Mouse (Mus musculus): ENCODE data around the gene Gm49322.
A peak's percentile ranks its signal among the peaks of the same experiment; 100 is the strongest.

The Gm49322 gene

DNA sequence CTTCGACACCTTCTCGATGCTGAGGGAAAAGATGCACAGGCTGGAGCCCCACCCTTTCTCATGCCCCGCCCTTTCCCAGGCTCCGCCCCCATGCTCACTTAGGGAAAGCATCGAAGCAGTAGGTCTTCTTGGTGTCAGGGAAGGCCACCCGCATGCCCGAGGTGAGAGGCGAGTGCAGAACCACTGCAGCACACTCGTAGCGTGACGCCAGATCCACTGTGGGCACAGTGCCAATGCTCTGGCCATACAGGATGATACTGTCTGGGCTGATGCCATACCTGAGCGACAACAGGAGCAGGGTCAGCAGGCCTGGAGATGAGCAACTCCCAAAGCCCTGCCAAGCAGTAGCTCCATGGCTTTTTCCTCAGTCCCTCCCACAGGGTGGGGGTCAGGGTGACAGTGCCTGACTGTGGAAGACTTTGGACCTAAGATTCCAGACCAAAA is 21.8 kb upstream of the Gm49322 start:
- DNase-seq (ENCODE audit: low read depth, low spot score): peak; percentile 42

DNA sequence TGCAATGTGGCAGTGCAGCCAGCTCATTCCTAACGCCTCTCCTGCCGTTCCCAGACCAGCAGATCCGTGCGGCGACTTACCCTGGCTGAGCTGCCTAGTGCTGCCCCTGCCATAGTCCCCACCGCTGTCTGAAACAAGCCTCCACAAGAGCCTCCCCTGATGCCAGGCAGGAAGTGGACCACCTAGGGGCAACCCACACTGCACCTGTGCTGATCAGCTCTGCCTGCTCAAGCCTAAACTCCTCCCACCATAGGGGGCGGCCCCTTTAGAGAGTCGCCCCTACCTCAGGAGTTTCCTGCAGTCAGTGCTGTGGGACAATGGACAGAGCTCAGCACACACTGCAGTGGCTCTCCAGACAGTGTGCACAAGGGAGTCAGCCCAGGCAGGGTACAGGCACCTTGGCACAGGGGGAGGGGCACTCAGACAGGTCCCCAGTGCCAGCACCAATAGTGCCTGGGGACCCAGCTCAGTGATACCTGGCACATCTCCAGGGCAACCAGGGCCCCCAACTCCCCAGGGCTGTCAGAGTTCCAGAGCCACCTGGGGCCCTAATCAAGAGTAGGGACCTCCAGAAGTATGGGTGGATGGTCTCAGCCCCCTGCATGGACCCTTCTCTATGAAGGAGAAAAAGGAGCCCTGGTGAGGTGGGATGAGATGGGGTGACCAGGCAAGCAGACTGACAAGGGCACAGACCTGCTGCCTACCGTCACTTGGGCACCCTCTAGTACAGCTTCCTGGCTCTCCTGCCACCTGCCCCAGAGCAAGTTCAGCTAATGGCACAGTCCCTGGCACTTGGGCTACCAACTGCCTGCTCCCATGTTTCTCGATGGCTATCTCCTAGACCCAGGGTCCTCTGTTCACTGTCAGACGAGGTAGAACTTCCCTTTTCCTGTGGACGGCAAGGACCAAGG is 20.9 kb upstream of the Gm49322 start:
- DNase-seq (ENCODE audit: low read depth, low spot score): no peak

DNA sequence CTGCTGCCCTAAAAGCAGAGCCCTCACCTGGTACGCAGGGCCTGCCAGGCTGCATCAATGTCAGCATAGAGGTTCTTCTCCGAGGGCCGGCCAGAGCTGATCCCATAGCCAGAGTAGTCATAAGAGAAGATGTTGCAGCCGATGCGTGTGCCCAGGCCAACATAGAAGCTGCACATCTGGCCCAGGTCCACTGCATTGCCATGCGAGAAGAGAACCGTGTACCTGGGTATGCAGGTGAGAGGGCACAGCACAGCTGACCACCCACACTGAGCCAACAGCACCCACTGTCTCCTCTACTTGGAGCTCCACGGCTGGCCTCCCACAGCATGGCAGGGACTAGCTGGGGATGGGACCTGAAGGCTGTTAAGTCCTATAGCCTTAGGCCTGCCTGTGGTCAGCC is 20.2 kb upstream of the Gm49322 start:
- no peak for DNase-seq (ENCODE audit: low read depth, low spot score)

GRCm38 (mm10) chr10:80586407-80587304 is 19.2 kb upstream of the Gm49322 start:
- no peak for DNase-seq (ENCODE audit: low read depth, low spot score)

- peak; percentile 60 for DNase-seq (ENCODE audit: low read depth, low spot score)
Observed at GRCm38 (mm10) chr10:80587305-80587657, 18.5 kb upstream of the Gm49322 start.

GRCm38 (mm10) chr10:80589127-80589878 is 16.5 kb upstream of the Gm49322 start:
- DNase-seq (ENCODE audit: low read depth, low spot score): peak; percentile 41

GRCm38 (mm10) chr10:80589879-80590854 is 15.7 kb upstream of the Gm49322 start, which contains the start of gene Abhd17a:
Gene Abhd17a (minus strand): TSS chr10:80590341.
- DNase-seq (ENCODE audit: low read depth, low spot score): peak; percentile 99

DNA sequence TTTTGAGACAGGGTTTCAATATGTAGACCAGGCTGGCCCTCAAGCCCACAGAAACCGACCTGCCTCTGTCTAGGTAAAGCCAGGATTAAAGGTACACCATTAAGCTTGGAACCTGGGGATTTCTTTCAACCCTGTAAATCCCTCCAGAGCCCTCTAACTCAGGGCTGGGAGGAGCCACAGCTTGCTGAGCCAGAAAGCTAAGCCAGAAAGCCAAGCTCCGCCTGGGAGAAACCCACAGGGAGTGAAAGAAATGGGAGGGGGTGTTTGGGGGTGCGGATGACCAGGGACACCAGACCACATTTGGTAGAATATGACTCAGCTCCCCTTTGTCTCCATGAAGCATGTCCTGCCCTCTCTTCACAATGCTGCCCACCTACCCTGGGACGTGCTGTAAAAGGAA is 9.5 kb upstream of the Gm49322 start:
- DNase-seq (ENCODE audit: low read depth, low spot score): no peak

DNA sequence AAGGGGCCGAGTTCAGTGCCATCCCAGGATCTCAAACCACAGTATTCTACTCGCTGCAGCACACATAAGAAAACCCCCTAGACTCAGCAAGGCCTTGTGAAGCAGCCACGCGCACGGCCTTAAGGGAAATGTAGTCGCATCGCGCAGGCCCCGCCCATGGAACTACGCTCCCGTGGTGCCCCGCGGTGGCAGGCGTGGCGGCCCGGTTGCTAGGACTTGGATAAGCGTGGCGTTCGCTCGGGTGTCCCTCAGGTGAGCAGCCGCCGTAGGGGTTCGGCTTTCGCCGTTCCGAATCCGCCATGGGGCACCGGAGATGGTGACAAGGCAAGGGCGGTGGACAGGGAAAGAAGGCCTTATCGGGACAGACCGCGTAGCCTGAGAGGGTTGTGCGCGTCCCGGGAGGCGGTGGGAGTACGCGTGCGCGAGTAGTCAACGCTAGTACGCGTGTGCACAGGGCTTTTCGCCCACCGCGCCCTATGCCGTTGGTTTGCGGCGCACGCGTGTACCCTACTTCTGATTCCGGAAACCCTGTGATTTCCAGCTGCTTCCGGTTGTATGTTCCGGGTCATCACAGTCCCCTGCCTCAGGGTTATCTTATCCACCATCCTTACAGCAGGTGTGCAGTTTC is 3.0 kb upstream of the Gm49322 start, which contains the start of the genes Scamp4 and Adat3:
Gene Scamp4 (plus strand): TSS at position 175 of the 628 bp plus-strand sequence.
Gene Adat3 (plus strand): TSS at position 183 of the 628 bp plus-strand sequence.
- peak; percentile 98 for DNase-seq (ENCODE audit: low read depth, low spot score)

DNA sequence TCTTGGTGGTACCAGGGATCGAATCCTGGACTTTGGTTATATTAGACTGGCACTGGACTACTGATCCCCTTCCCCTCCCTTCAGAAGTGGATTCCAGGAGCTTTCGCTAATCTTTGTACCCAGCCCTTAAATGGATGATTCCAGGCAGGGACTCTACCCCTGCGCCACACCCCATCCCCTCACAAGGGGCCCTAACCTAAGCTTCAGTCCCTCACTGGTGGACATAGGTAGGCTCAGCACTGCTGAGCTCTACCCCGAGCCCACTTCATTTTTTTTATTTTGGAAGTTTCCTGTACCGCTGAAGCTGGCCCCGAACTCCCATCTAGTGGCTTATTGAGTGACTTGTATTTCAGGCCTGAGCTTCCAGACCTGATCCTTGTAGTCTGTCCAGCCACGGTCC is 2.5 kb upstream of the Gm49322 start:
- DNase-seq (ENCODE audit: low read depth, low spot score): no peak

- peak; percentile 86 for DNase-seq (ENCODE audit: low read depth, low spot score)
Observed at GRCm38 (mm10) chr10:80604001-80604509, 1.8 kb upstream of the Gm49322 start.

DNA sequence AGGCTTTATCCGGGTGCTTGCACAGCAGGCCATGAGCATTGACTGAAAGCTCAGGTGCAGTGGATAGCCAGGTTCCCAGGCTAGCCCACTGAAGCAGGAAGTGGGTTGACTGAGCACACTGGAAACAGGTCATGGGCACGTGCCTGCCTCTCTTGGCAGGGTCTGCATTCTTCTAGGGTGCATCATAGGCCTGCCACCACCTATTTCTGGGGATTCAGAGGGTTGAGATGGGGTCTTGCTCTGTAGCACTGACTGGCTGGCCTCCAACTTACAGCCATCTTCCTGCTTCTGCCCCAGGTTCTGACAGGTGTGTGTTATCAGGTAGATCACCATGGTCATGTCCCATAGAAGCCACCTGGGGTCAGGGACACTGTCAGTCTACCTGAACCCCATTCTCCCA is 833 bp upstream of the Gm49322 start:
- DNase-seq (ENCODE audit: low read depth, low spot score): no peak

- DNase-seq (ENCODE audit: low read depth, low spot score): no peak
Observed at GRCm38 (mm10) chr10:80606306-80606705, 485 bp downstream of the Gm49322 start.

DNA sequence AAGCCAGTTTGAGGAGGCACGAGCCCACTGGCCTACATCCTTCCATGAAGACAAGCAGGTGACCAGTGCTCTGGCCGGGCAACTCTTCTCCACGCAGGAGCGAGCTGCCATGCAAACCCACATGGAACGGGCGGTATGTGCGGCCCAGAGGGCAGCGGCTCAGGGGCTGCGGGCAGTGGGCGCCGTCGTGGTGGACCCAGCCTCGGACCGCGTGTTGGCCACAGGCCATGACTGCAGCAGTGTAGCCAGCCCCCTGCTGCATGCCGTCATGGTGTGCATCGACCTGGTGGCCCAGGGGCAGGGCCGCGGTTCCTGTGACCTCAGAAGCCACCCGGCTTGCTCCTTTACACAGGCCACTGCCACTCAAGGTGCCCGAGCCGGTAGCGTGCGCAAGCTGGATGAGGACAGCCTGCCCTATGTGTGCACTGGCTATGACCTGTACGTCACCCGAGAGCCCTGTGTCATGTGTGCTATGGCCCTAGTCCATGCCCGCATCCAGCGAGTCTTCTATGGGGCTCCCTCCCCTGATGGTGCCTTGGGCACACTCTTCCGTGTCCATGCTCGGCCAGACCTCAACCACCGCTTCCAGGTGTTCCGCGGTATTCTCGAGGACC is 1.0 kb downstream of the Gm49322 start:
- no peak for DNase-seq (ENCODE audit: low read depth, low spot score)

- DNase-seq (ENCODE audit: low read depth, low spot score): no peak
Observed at GRCm38 (mm10) chr10:80608435-80608834, 2.6 kb downstream of the Gm49322 start.

DNA sequence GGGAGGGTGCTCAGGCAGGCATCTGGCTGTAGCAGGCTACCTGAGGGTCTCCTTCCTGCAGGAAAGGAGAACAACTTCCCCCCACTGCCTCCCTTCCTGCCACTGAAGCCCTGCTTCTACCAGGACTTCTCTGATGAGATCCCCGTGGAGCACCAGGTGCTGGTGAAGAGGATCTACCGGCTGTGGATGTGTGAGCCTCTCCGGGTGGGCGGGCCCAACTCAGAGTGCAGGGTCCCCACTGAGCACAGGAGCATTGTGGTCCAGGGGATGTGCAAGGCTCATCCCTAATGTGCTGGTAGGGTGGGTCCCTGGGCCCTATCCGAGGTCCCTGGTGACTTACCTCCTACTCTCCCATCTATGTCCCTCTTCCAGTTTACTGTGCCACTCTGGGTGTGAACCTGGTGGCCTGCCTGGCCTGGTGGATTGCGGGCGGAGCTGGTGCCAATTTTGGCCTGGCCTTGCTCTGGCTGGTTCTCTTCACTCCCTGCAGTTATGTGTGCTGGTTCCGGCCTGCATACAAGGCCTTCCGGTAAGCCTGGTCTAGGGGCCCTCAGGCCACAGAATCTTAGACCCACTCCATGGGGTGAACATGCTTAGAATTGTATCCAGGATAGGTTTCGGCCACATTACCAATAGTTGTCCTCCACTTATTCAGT is 3.6 kb downstream of the Gm49322 start:
- no peak for DNase-seq (ENCODE audit: low read depth, low spot score)

GRCm38 (mm10) chr10:80610116-80610785 is 4.4 kb downstream of the Gm49322 start:
- DNase-seq (ENCODE audit: low read depth, low spot score): peak; percentile 95

GRCm38 (mm10) chr10:80611024-80611423 is 5.2 kb downstream of the Gm49322 start:
- DNase-seq (ENCODE audit: low read depth, low spot score): peak; percentile 47
